Mouse (Mus musculus) intestine, embryonic 14.5 days (tissue): Measurements from ENCODE around the gene Gast. TPM values are rescaled to one million over a fixed set of nuclear protein-coding genes. Genes with fewer than 3 reads are reported as not detected.
"Not testable (repeated sequence)": the region's sequence is repeated elsewhere in the genome, so short reads cannot be mapped to it uniquely, and the experiment has no call there.

ENCODE experiments used
- ATAC-seq: fragments of 200-750 bp; cut with Nextera tagmentation; replicated peaks from 2 replicates; pipeline ENCODE4 v1.8.0; 2017; ENCODE audit warnings: low read depth, moderate number of reproducible peaks, moderate TSS enrichment, moderate library complexity; ENCODE audit not compliant: low FRiP score, low TSS enrichment
- DNase-seq: peaks from one replicate; pipeline ENCODE4 v3.0.0-alpha.2; 2018; ENCODE audit warnings: low spot score
- H3K27ac ChIP-seq: fragments of 300-500 bp; sonication (generic); 2 replicates; pipeline ENCODE4 v1.5.1; 2014; ENCODE audit warnings: low read depth, mild to moderate bottlenecking, control low read depth
- H3K27me3 ChIP-seq: fragments of 300-500 bp; sonication (generic); replicated peaks from 2 replicates; pipeline ENCODE4 v1.6.1; 2014; ENCODE audit warnings: low read length, control low read depth; ENCODE audit not compliant: control insufficient read depth, insufficient read depth
- H3K36me3 ChIP-seq: fragments of 300-500 bp; sonication (generic); 2 replicates; pipeline ENCODE4 v1.6.1; 2014; ENCODE audit warnings: low read length, control low read depth; ENCODE audit not compliant: control insufficient read depth, insufficient read depth
- H3K4me1 ChIP-seq: fragments of 300-500 bp; sonication (generic); replicated peaks from 2 replicates; pipeline ENCODE4 v1.6.1; 2014; ENCODE audit warnings: low read length, control low read depth, mixed read lengths; ENCODE audit not compliant: control insufficient read depth, insufficient read depth
- H3K4me2 ChIP-seq: fragments of 300-500 bp; sonication (generic); 2 replicates; pipeline ENCODE4 v1.6.1; 2014; ENCODE audit warnings: low read length
- H3K4me3 ChIP-seq: fragments of 300-500 bp; sonication (generic); 2 replicates; pipeline ENCODE4 v1.5.1; 2014; ENCODE audit warnings: low read depth, low read length, control low read depth, mixed read lengths
- H3K9ac ChIP-seq: fragments of 300-500 bp; sonication (generic); 2 replicates; pipeline ENCODE4 v1.6.1; 2014; ENCODE audit warnings: mild to moderate bottlenecking, low read length
- H3K9me3 ChIP-seq: fragments of 300-500 bp; sonication (generic); 2 replicates; pipeline ENCODE4 v1.6.1; 2016; ENCODE audit warnings: low read length, control low read depth; ENCODE audit not compliant: control insufficient read depth
- WGBS: fragments of 180-500 bp; shearing (Covaris S2); extraction: QIAGEN DNeasy Blood & Tissue Kit; methylation state at CpG from one replicate; pipeline ENCODE4 v1.1.7; 2014; 5-methylcytosine and 5-hydroxymethylcytosine counted together
- polyA plus RNA-seq: library from polyadenylated mRNA; unstranded; fragments of >200 nt; fragmentation: Nextera tagmentation; extraction: Ambion mirVana; gene quantifications from 2 replicates; pipeline ENCODE4 v1.2.1, GENCODE M21; 2014

Gene Gast
- polyA plus RNA-seq, 1 experiment from 2014 or later = 3.2 TPM

DNA sequence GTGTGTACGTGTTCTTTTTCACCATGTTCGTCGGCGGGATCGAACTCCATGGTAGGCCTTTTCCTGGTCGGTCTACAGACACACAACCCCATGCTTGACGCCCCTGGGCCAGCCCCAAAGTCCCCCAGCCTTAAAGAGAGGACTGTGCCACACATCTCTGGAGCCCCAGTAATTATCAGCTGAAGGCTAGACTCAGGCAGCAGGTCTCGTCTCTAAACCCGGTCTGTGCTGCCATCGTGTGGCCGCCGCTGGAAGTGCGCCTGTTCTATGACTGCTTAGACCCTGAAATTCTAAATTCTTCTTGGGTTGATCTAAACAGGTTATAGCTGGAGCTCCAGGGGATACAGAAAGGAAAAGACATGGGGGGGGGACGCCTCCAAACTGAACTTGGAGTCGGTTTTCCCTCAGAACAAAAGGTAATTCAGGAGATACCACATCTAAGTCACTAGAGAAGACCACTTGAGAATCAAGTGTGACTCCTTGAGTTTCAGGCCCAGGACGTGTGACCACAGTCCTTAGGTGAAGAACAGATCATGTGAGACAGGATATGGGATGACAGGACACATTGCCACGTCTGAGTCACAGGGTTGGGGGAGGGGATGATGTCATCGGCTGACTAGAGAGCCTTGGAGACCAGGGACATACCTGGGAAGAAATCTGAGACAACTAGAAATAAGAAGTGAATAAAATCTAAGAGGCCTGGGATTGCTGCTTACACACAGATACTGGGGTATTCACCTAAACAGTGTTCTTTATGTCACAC lies 35.8 kb upstream of the Gast start:
- Histone ChIP-seq H3K9me3 (no peaks in the 10 kb centered on the region), H3K9ac (no peak overlapping the region), H3K4me1 (no peaks in the 10 kb centered on the region), H3K4me2 (peak overlapping the region; percentile 27; the same call in 1 of the 2 replicates), H3K36me3 (no peaks in the 10 kb centered on the region), H3K27me3 (no peaks in the 10 kb centered on the region), H3K4me3 (no peak overlapping the region), H3K27ac (no peak overlapping the region)
- no peak for ATAC-seq
- peak; percentile 97 for DNase-seq
- WGBS = 19% methylated on average over 18 of the region's 18 CpGs

DNA sequence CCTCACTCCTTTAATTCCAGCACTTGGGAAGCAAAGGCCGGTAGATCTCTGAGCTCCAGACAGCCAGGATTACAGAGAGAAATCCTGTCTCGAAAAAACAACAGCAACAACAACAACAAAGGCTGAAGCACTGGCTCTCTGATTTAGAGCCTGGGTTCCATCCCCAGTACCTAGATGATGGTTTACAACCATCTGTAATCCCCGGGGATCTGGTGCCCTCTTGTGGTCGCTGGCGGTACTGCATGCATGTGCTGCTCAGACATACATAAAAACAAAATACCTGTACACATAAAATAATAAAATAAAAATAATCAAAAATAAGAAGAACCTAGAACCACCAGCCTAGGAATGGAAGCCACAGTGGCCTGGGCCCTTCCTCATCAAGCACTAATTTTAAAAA lies 33.9 kb upstream of the Gast start:
- Histone ChIP-seq H3K4me2 (no peak overlapping the region), H3K27me3 (no peaks in the 10 kb centered on the region), H3K4me1 (no peaks in the 10 kb centered on the region), H3K36me3 (no peaks in the 10 kb centered on the region), H3K9me3 (no peaks in the 10 kb centered on the region), H3K4me3 (no peak overlapping the region), H3K9ac (no peak overlapping the region), H3K27ac (no peak overlapping the region)
- WGBS = 14% methylated on average over 5 of the region's 5 CpGs
- DNase-seq = peak; percentile 96
- ATAC-seq = no peak

DNA sequence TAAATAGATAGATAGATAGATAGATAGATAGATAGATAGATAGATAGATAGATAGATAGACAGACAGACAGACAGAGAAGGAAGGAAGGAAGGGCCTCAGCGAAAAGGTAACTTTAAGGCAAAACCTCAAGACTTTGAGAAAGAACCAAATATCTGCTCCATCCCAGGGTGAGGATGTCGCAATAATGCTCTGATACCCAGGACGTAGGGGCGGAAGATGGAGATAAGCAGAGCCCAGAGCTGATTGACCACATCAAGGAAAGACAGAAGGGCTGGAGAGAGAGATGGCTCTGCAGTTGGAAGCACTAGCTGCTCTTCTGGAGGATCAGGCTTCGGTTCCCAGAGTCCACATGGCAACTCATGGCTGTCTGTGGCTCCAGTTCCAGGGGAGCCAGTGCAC lies 32.9 kb upstream of the Gast start:
- no peak overlapping the region for H3K27ac ChIP-seq
- DNase-seq = no peak
- no peaks in the 10 kb centered on the region for H3K4me1 ChIP-seq
- WGBS = 86% methylated on average over 5 of the region's 5 CpGs
- no peaks in the 10 kb centered on the region for H3K27me3 ChIP-seq
- H3K36me3 ChIP-seq = no peaks in the 10 kb centered on the region
- no peak overlapping the region for H3K9ac ChIP-seq
- ATAC-seq = no peak
- H3K9me3 ChIP-seq = no peaks in the 10 kb centered on the region
- H3K4me2 ChIP-seq = no peak overlapping the region
- H3K4me3 ChIP-seq = no peak overlapping the region

DNA sequence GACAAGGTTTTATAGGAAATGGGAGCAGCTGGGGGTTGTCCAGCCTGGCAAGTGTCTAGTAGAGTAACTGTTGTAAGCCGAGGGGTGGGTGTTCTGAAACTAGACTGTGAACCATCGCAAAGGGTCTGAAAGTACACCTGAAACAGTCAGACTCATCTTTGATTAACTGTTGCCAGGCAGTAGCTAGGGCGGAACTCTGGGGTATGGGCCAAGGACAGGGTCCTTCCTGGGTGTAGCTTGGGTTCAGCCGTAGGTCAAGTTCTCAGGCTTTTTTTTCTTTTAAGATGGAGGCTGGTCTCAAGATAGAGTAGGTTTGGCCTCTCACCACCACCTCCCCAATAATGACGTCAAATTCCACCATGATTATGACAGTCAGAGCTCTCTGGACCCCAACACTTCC lies 26.3 kb upstream of the Gast start:
- WGBS = 86% methylated on average over 5 of the region's 5 CpGs

DNA sequence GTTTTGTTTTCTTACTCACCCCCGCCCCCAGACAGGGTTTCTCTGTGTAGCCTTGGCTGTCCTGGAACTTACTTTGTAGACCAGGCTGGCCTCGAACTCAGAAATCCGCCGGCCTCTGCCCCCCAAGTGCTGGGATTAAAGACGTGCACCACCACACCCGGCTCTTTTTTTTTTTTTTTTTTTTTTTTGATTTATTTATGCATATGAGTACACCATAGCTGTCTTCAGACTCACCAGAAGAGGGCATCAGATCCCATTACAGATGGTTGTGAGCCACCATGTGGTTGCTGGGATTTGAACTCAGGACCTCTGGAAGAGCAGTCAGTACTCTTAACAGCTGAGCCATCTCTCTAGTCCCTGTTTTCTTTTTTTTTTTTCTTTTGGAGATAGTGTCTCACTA lies 25.5 kb upstream of the Gast start:
- H3K4me3 ChIP-seq, H3K27ac ChIP-seq, DNase-seq, H3K4me1 ChIP-seq, ATAC-seq, H3K9ac ChIP-seq, H3K9me3 ChIP-seq, H3K36me3 ChIP-seq, H3K4me2 ChIP-seq, H3K27me3 ChIP-seq: not testable (repeated sequence)
- WGBS = 89% methylated on average over 6 of the region's 6 CpGs

More for the DNA sequence above, 26.3 kb upstream of the Gast start:
- Histone ChIP-seq H3K27me3 (no peaks in the 10 kb centered on the region), H3K9me3 (no peaks in the 10 kb centered on the region), H3K27ac (no peak overlapping the region), H3K4me2 (no peak overlapping the region), H3K9ac (no peak overlapping the region), H3K36me3 (no peaks in the 10 kb centered on the region), H3K4me3 (no peak overlapping the region), H3K4me1 (0 out of 2 replicates have a peak, but pooled peaks cover 4% of the 10 kb centered on the region)
- no peak for DNase-seq
- no peak for ATAC-seq

DNA sequence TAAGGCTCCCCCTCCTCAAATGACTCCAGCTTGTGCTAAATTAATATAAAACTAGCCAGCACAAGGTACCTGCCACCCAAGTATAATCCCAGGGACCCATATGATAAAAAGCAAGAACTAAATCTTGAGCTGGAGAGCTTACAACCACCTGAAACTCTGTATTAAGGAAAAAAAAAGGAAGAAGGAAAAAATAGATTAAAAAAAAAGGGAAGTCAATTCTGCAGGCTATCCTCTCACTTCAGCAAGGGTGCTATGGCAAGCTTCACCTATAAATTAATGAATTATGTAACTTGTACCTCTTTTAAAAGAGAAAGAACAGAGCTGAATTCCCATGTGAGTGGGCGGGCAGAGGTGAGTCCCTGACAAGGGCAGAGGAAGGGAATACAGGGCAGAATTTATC lies 22.6 kb upstream of the Gast start:
- Histone ChIP-seq H3K9ac (no peak overlapping the region), H3K4me2 (no peak overlapping the region), H3K4me1 (0 out of 2 replicates have a peak, but pooled peaks cover 4% of the 10 kb centered on the region), H3K36me3 (no peaks in the 10 kb centered on the region), H3K27me3 (no peaks in the 10 kb centered on the region), H3K9me3 (no peaks in the 10 kb centered on the region), H3K4me3 (no peak overlapping the region), H3K27ac (no peak overlapping the region)
- WGBS = 68% methylated on average over 1 of the region's 1 CpGs
- ATAC-seq = no peak
- DNase-seq = no peak

DNA sequence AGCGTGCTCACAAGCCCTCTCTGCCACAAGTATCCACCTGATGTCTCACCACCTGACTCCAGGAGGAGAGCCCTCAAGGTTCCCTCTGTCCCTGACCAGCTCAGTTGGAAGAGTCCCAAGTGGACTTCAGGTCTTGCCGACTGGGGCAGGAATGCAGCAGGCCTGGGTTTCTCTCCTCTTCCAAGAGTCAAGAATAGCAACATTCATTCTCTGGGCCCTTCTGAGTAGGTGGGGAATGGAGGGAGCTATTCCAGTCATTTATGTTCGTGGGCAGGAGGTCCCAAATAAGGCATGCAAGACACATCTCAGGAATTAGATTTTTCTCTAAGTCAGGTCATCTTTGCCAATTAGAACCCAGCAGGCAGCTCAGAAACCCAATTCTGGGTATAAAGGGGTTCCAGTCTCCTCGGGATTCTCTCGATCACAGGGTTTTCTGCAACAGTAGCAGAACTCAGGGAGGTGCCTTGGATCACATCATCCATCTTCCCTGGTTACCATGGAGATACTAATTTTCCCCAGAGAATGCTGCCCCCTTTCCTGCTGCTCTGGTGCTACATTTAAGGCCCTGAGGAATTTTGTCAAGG lies 22.0 kb upstream of the Gast start:
- Histone ChIP-seq H3K9ac (no peak overlapping the region), H3K27me3 (no peaks in the 10 kb centered on the region), H3K4me2 (no peak overlapping the region), H3K4me1 (0 out of 2 replicates have a peak, but pooled peaks cover 4% of the 10 kb centered on the region), H3K4me3 (no peak overlapping the region), H3K36me3 (no peaks in the 10 kb centered on the region), H3K27ac (no peak overlapping the region), H3K9me3 (no peaks in the 10 kb centered on the region)
- no peak for ATAC-seq
- 38% methylated on average over 5 of the region's 5 CpGs for WGBS
- no peak for DNase-seq

DNA sequence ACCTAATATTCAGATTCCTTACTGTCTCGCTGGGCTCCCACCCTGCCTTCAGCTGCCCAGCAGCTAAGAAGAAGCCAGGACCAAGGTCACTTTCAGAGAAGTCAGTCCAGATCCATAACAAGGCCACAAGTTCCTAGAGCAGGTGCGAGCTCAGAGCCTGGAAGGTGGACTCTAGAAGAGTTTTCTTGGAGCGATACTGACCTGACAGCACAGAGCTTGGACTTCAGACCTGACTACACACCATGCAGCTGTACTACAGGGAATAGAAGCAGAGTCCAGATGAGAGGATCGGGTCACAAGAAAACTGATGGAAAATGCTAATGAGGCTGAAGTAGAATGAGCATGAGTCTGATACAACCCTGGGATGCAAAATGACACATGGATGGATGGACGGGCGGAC lies 20.8 kb upstream of the Gast start:
- WGBS = 96% methylated on average over 6 of the region's 6 CpGs
- no peak overlapping the region for H3K27ac ChIP-seq
- H3K9me3 ChIP-seq = no peaks in the 10 kb centered on the region
- DNase-seq (no peak), ATAC-seq (no peak)
- no peak overlapping the region for H3K9ac ChIP-seq
- H3K27me3 ChIP-seq = no peaks in the 10 kb centered on the region
- H3K4me3 ChIP-seq = no peak overlapping the region
- no peaks in the 10 kb centered on the region for H3K36me3 ChIP-seq
- H3K4me1 ChIP-seq = 0 out of 2 replicates have a peak, but pooled peaks cover 4% of the 10 kb centered on the region
- H3K4me2 ChIP-seq = no peak overlapping the region

DNA sequence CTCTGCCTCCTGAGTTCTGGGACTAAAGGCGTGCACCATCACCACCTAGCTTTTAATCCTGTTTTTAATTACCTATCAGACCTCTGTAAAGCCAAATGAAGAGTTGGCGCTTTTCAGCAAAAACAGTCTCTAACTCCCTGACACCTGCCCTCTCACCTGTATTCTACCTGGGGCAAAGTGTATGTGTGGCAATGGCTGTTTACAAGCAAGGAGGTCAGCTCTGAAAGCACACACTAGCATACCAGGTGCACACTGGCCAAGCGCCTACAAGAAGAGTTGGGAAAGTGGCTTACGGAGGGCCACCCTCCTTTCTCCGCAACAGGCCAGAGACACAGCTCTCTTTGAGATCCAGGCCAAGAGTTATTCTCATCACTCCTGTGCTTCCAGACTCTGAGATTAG lies 18.8 kb upstream of the Gast start:
- no peak overlapping the region for H3K4me2 ChIP-seq
- no peak overlapping the region for H3K27ac ChIP-seq
- DNase-seq (no peak), ATAC-seq (no peak)
- no peaks in the 10 kb centered on the region for H3K9me3 ChIP-seq
- H3K4me3 ChIP-seq = no peak overlapping the region
- 93% methylated on average over 5 of the region's 5 CpGs for WGBS
- H3K9ac ChIP-seq = no peak overlapping the region
- H3K4me1 ChIP-seq = 0 out of 2 replicates have a peak, but pooled peaks cover 7% of the 10 kb centered on the region
- no peaks in the 10 kb centered on the region for H3K27me3 ChIP-seq
- peaks cover under 1% of the 10 kb centered on the region for H3K36me3 ChIP-seq
